Mouse (Mus musculus) adipocyte (in vitro differentiated cells): ENCODE measurements around the gene Ass1.
A peak's percentile ranks its signal among the peaks of the same experiment; 100 is the strongest.

ENCODE experiments used
- DNase-seq: peaks from one replicate; pipeline ENCODE4 v3.0.0-alpha.2; 2016; ENCODE audit warnings: low spot score

The Ass1 gene

GRCm38 (mm10) chr2:31469931-31470682, at the start of gene Ass1:
TSS of gene Ass1 (plus strand) at chr2:31470207.
- DNase-seq = no peak

GRCm38 (mm10) chr2:31420914-31421313, 49.1 kb upstream of the Ass1 start:
- peak; percentile 24 for DNase-seq

GRCm38 (mm10) chr2:31422576-31422975, 47.4 kb upstream of the Ass1 start:
- no peak for DNase-seq

GRCm38 (mm10) chr2:31431477-31431876, 38.5 kb upstream of the Ass1 start:
- DNase-seq = no peak

GRCm38 (mm10) chr2:31434746-31435145, 35.3 kb upstream of the Ass1 start:
- DNase-seq = no peak

GRCm38 (mm10) chr2:31435567-31435966, 34.4 kb upstream of the Ass1 start:
- DNase-seq = peak; percentile 80

- no peak for DNase-seq
Measured at GRCm38 (mm10) chr2:31437480-31438245, 32.3 kb upstream of the Ass1 start.

- DNase-seq = no peak
Measured at GRCm38 (mm10) chr2:31439576-31439975, 30.4 kb upstream of the Ass1 start.

GRCm38 (mm10) chr2:31442480-31443160, 27.4 kb upstream of the Ass1 start:
- DNase-seq = peak; percentile 71

- no peak for DNase-seq
Measured at GRCm38 (mm10) chr2:31446036-31446435, 24.0 kb upstream of the Ass1 start.

- no peak for DNase-seq
Measured at GRCm38 (mm10) chr2:31446456-31446855, 23.6 kb upstream of the Ass1 start.

GRCm38 (mm10) chr2:31447536-31447935, 22.5 kb upstream of the Ass1 start:
- DNase-seq = no peak

- no peak for DNase-seq
Measured at GRCm38 (mm10) chr2:31448756-31449440, 21.1 kb upstream of the Ass1 start.

GRCm38 (mm10) chr2:31449441-31449815, 20.6 kb upstream of the Ass1 start:
- DNase-seq = peak; percentile 86

- no peak for DNase-seq
Measured at GRCm38 (mm10) chr2:31449902-31450301, 20.1 kb upstream of the Ass1 start.

GRCm38 (mm10) chr2:31450661-31451060, 19.3 kb upstream of the Ass1 start:
- no peak for DNase-seq

GRCm38 (mm10) chr2:31451530-31451929, 18.5 kb upstream of the Ass1 start:
- DNase-seq = no peak

- no peak for DNase-seq
Measured at GRCm38 (mm10) chr2:31453011-31453410, 17.0 kb upstream of the Ass1 start.

- DNase-seq = peak; percentile 30
Measured at GRCm38 (mm10) chr2:31453559-31454177, 16.3 kb upstream of the Ass1 start.

GRCm38 (mm10) chr2:31454280-31454679, 15.7 kb upstream of the Ass1 start:
- peak; percentile 42 for DNase-seq

GRCm38 (mm10) chr2:31455418-31455817, 14.6 kb upstream of the Ass1 start:
- no peak for DNase-seq

- no peak for DNase-seq
Measured at GRCm38 (mm10) chr2:31458460-31458859, 11.5 kb upstream of the Ass1 start.
